Mouse (Mus musculus): ENCODE data around the gene Phip.
A peak's percentile ranks its signal among the peaks of the same experiment; 100 is the strongest.

Gene Phip

GRCm38 (mm10) chr9:82975342-82976215 is at the start of gene Phip:
Gene Phip (minus strand): TSS chr9:82975516.
- peak; percentile 85 for DNase-seq (ENCODE audit: low read depth, low spot score)

- DNase-seq (ENCODE audit: low read depth, low spot score): no peak
Measured at GRCm38 (mm10) chr9:83023724-83024123, 48.4 kb upstream of the Phip start.

DNA sequence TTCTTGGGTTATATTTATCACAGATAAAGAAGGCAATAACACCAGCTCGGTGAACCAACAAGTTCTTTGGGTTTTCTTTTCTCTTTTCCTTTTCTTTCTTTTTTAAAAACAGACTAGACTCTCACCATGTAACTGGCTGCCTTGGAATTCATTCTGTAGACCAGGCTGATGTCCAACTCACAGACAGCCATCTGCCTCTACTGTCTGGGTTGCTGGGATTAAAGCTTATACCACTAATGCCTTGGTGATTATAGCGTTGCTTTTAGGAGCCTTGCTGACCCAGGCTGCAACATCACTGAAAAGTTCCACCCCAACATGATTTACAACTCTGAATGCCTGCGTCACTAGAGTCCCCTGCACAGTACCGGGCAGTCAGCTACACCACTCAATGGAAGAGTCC is 39.2 kb upstream of the Phip start:
- DNase-seq (ENCODE audit: low read depth, low spot score): peak; percentile 0

GRCm38 (mm10) chr9:83008306-83008705 is 33.0 kb upstream of the Phip start:
- no peak for DNase-seq (ENCODE audit: low read depth, low spot score)

GRCm38 (mm10) chr9:83001342-83001741 is 26.0 kb upstream of the Phip start:
- no peak for DNase-seq (ENCODE audit: low read depth, low spot score)

DNA sequence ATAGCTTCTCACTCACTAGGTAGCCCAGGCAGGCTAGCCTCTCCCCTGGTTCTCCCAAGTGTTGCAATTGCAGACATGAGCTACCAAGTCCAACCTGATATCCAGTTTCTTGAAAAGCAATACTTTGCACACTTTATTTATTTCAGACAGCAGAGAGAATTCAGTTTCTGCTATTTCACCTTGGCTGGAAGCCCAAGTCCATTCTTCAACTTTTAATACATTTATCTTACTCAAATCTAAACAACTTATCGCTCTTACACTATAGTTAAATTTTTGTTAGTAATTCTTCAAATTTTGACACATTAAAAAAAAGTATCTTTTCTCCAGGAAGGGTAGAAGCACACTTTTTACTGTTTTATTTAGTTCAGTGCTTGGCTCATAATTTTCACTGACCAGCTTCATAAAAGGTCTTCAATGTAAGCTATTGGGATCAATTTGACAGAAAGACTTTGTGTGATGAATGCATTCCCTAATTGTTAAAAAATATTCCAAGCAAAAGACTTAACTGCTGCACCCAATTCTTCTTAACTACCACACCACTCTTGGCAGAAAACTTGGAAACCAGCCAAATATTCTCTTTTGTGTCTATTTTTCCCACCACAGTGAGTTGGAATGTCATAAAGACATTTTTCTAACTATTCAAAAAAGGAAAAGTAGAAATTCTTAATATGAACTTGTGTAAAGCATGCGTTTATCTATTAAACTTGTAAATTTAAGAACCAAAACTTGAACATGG is 22.6 kb upstream of the Phip start:
- DNase-seq (ENCODE audit: low read depth, low spot score): no peak

DNA sequence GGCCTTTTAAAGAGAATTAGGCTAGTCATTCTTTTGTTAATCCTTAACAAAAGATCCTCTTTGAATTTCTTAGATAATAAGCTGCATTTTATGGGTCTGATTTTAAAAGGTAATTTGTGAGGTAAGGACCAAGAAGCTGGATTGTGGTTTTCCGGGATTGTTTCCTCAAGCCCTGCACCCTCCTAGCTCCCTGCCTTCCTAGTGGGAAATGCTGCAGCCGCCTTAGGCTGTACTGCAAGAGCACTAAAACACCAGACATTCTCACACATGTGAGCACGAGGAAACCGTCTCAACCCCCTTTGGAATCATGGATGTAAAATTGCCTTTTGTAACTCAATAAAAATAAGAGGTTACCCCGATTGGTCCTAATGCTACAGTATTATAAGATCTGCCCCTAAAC is 1.6 kb upstream of the Phip start:
- no peak for DNase-seq (ENCODE audit: low read depth, low spot score)

DNA sequence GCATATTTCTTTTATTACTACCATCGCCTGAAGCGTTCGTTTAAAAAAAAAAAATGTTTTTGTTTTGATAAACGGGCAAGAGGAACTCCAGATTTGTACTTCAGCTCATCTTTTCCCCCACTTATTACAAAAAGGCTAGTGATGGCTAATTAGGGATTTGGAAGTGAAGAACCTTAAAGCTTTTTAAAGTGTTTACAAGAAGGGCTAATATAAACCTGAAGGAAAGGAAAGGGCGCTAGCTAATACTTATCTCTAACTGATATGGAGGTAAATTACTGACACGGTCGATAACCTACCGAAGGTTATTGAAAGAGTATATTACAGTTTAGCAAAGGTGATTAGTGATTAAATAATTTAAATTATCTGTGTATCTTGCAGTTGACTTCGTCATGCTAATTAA is 903 bp upstream of the Phip start:
- no peak for DNase-seq (ENCODE audit: low read depth, low spot score)

GRCm38 (mm10) chr9:82974962-82975341 is 364 bp downstream of the Phip start:
- no peak for DNase-seq (ENCODE audit: low read depth, low spot score)

- peak; percentile 66 for DNase-seq (ENCODE audit: low read depth, low spot score)
Measured at GRCm38 (mm10) chr9:82974187-82974861, 992 bp downstream of the Phip start.

- DNase-seq (ENCODE audit: low read depth, low spot score): no peak
Measured at GRCm38 (mm10) chr9:82973321-82973892, 1.9 kb downstream of the Phip start.

DNA sequence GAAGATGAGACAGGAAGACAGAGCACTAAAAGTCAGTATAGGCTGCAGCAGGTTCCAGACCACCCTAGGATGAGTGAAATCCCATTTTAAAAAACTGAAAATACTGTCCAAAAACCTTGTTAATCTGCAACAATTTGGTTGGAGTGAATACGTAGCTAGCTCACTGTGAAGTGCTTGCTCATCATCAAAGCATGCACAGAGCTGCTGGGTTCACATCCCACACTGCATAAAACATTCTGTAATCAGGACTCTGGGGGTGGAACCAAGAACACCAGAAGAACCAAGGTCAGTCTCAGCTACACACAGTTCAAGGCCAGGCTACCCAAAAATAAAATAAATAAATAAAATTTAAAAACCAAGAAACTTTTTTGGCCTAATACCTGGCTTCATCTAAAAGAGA is 3.9 kb downstream of the Phip start:
- DNase-seq (ENCODE audit: low read depth, low spot score): no peak

DNA sequence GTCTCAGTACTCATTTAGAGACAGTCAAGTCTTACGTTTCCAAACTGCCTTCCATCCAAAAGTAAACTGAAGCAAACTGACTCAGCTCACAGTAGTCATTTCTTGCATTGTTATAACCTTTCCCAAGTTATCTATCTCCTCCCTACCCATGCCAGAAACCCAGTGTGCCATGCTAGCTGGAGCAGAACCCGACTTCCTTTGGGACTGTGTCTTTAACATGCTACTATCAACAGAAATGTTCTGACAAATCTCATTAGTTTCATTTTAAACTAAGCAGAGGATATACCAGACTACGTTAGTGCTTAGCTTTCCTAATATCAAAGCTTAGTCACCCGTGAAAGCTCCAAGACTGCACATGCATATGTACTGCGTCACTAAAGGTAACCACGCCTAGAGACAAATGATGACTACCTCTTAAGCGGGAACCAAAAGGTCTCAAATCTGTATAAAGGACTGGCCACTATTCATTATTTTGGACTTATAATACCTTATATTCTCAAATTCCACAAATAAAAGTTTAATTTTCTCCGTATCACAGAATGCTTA is 8.2 kb downstream of the Phip start:
- no peak for DNase-seq (ENCODE audit: low read depth, low spot score)

GRCm38 (mm10) chr9:82963981-82964380 is 11.3 kb downstream of the Phip start:
- no peak for DNase-seq (ENCODE audit: low read depth, low spot score)

DNA sequence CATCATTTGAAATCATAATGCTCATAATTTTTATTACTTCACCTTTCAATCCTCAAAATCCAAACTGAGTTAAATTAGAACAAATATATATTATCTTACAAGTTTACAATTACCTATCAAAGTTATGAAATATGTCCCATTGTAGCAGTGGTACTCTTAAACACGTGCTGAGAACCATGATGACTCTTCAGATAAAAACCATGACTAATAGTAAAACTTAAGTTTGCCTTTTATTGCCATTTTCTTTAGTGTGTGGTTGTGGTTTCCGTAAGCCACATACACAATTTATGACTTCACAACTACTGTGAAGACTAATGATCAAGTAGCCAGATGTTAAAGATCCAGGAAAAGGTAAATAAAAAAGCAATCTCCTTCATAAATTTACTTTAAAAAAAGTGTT is 14.0 kb downstream of the Phip start:
- DNase-seq (ENCODE audit: low read depth, low spot score): no peak

DNA sequence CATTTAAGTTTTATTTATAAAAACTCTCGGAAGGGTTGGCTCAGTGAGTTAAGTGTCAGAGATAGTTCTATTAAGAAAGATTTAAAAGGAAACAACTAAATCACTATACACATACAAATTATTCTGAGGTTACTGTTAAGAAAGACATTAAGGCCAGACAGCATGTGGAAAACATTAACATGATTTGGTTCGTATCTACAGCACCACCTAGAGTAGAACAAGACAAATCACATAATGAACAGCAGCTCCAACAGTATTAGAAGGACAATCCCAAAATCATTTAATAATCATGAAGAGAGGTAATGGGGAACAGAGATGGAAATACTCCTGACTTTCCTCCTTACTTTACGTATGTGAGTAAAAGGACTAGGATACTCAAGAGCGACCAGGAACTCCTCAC is 20.0 kb downstream of the Phip start:
- DNase-seq (ENCODE audit: low read depth, low spot score): no peak

DNA sequence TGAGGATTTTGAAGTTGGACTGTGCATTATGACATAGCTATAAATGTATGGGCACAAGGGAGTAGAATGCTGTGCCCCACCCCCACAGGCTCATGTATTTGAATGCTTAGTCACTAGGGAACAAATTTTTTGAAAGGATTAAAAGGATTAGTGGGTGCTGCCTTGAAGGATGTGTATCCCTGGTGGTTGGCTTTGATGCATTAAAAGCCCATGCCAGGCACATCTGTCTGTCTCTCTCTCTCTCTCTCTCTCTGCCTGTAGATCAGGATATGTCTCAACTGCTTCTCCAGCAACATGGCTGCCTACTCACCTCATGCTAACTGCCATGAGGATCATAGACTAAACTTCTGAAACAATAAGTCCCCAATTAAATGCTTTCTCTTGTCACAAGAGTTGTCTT is 23.0 kb downstream of the Phip start:
- DNase-seq (ENCODE audit: low read depth, low spot score): no peak

GRCm38 (mm10) chr9:82951435-82952004 is 23.8 kb downstream of the Phip start:
- DNase-seq (ENCODE audit: low read depth, low spot score): no peak

DNA sequence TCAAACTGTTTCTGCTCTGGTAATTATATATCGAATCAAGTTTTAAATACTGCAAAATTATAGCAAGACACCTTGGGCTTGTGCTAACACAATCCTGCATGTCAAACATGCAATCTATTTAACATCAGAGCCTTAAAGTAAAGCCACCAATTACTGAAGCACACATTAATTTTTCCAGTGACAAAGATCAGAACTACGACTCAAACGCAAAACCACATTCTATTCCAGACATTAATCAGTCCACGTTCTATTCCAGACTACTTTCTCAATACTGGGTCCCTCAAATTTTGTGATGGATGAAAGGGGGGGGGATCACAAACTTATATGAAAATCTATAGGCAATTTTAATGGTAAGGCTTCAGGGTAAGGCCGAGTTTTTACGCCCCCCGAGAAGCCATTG is 68.1 kb downstream of the Phip start:
- no peak for DNase-seq (ENCODE audit: low read depth, low spot score)

- DNase-seq (ENCODE audit: low read depth, low spot score): no peak
Measured at GRCm38 (mm10) chr9:82888645-82889044, 86.7 kb downstream of the Phip start.

- no peak for DNase-seq (ENCODE audit: low read depth, low spot score)
Measured at GRCm38 (mm10) chr9:82884177-82884576, 91.1 kb downstream of the Phip start.
